Mouse (Mus musculus) hindbrain, embryonic 15.5 days (tissue): ENCODE results near the gene Il10ra. TPM values are rescaled to one million over a fixed set of nuclear protein-coding genes. Genes with fewer than 3 reads are reported as not detected.

Experiments
- ATAC-seq: fragments of 200-750 bp; cut with Nextera tagmentation; 2 replicates; pipeline ENCODE4 v1.8.0; 2017; ENCODE audit warnings: low read depth, moderate number of reproducible peaks, moderate TSS enrichment; ENCODE audit not compliant: low FRiP score
- H3K27ac ChIP-seq: fragments of 300-500 bp; sonication (generic); replicated peaks from 2 replicates; pipeline ENCODE4 v1.5.1; 2015; ENCODE audit warnings: mild to moderate bottlenecking, inconsistent platforms
- H3K27me3 ChIP-seq: fragments of 300-500 bp; sonication (generic); 2 replicates; pipeline ENCODE4 v1.6.1; 2015; ENCODE audit warnings: control low read depth, inconsistent platforms
- H3K36me3 ChIP-seq: fragments of 300-500 bp; sonication (generic); 2 replicates; pipeline ENCODE4 v1.6.1; 2015; ENCODE audit warnings: control low read depth, inconsistent platforms
- H3K4me1 ChIP-seq: fragments of 300-500 bp; sonication (generic); replicated peaks from 2 replicates; pipeline ENCODE4 v1.6.1; 2015; ENCODE audit warnings: control low read depth, inconsistent platforms
- H3K4me2 ChIP-seq: fragments of 300-500 bp; sonication (generic); 2 replicates; pipeline ENCODE4 v1.6.1; 2015; ENCODE audit warnings: moderate library complexity, mild to moderate bottlenecking, inconsistent platforms
- H3K4me3 ChIP-seq: fragments of 300-500 bp; sonication (generic); 2 replicates; pipeline ENCODE4 v1.5.1; 2015; ENCODE audit warnings: mild to moderate bottlenecking, inconsistent platforms
- H3K9ac ChIP-seq: fragments of 300-500 bp; sonication (generic); 2 replicates; pipeline ENCODE4 v1.6.1; 2015; ENCODE audit warnings: inconsistent platforms
- H3K9me3 ChIP-seq: fragments of 300-500 bp; sonication (generic); 2 replicates; pipeline ENCODE4 v1.6.1; 2016; ENCODE audit warnings: control low read depth, inconsistent platforms
- WGBS: fragments of 180-500 bp; shearing (Covaris S2); methylation state at CpG from one replicate; pipeline ENCODE4 v1.1.7; 2015; 5-methylcytosine and 5-hydroxymethylcytosine counted together
- polyA plus RNA-seq: library from polyadenylated mRNA; unstranded; fragments of >200 nt; fragmentation: Nextera tagmentation; extraction: Ambion mirVana; gene quantifications from 2 replicates; pipeline ENCODE4 v1.2.1, GENCODE M21; 2015

Il10ra gene
- polyA plus RNA-seq, 1 experiment from 2014 or later = 0.62 TPM

DNA sequence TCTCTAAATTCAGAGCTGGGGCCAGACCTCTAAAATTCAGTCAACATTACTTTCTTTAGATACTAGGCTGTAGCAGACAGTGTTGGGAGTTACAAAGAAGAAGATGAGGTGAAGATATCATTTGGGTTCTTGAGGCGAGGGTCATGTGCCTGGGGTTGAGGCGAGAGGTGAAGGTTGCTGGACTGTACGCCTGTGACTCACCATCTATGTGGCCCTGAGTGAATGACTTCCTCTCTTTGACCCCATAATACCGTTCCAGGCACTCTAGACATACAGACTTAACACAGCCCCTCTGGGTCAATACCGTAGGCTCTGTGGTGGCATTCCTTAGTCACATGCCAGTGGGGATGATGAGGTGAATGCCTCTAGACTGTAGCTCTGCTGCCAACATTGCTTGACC, 13.5 kb upstream of the Il10ra start:
- no peaks in the 10 kb centered on the region for H3K9me3 ChIP-seq
- no peak overlapping the region for H3K9ac ChIP-seq
- WGBS = 88% methylated on average over 5 of the region's 5 CpGs
- H3K4me2 ChIP-seq = no peak overlapping the region
- no peaks in the 10 kb centered on the region for H3K27me3 ChIP-seq
- H3K27ac ChIP-seq = no peak overlapping the region
- ATAC-seq = no peak
- H3K36me3 ChIP-seq = no peaks in the 10 kb centered on the region
- no peaks in the 10 kb centered on the region for H3K4me1 ChIP-seq
- H3K4me3 ChIP-seq = no peak overlapping the region

DNA sequence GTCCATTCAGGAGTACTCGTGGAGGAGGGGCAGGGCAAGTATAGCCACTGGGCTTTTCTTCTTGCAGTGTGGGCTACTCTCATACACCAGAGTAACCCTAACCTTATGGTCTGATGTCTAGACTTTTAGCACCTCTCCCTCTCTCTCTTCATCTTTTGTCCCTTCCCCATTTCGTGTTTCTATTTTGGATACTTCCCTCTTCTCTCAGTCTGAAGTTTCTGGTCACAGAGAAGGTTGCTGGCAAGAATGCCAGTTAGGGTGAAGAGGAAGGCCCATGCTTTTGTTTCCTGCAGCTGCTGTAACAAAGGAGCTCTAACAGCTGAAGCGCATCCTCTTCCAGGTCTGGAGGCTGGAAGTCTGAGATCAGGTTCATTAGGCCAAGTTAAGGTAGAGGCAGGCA, 11.9 kb upstream of the Il10ra start:
- no peaks in the 10 kb centered on the region for H3K36me3 ChIP-seq
- H3K4me1 ChIP-seq = no peaks in the 10 kb centered on the region
- no peak overlapping the region for H3K4me2 ChIP-seq
- H3K27me3 ChIP-seq = no peaks in the 10 kb centered on the region
- no peak overlapping the region for H3K27ac ChIP-seq
- WGBS = 73% methylated on average over 3 of the region's 3 CpGs
- no peaks in the 10 kb centered on the region for H3K9me3 ChIP-seq
- H3K4me3 ChIP-seq = no peak overlapping the region
- ATAC-seq = no peak
- no peak overlapping the region for H3K9ac ChIP-seq

DNA sequence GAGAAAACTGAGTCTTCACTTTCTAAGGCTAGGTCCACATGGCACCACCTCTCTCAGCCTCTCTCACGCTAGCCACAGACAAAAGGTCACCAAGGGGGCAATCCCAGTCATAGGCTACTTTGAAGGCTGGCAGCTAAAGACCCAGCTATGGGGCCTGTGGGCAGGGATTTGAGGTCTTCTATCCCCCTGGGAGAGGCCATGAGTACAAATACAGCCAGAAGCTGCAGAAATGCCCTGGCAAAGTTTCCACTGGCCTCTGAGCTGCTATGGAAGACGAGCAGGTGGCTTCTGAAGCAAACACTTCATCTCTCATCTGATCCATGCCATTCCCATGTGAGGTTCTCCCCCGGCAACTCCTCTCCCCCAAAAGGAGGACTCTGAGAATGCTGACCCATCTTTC, 11.1 kb upstream of the Il10ra start:
- 74% methylated on average over 3 of the region's 3 CpGs for WGBS
- ATAC-seq = no peak
- no peaks in the 10 kb centered on the region for H3K9me3 ChIP-seq

DNA sequence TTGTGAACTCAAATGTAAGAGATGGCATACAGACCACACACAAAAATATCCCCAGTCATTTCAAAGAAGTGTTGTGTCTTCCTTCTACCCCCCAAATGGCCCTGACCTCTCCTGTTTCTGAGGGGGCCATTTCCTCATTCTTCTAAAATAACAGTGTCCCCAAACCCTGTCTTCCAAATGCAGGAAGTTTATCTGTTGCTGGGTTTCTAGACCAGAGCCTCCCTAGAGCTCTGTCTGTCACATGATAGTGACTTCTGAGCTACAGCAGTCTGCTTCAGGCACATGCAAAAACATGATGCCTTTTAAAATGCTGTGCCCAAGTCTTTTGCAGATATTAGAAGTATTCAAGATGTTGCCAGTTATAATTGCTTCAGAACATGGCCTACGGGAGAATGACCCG, 5.7 kb upstream of the Il10ra start:
- Histone ChIP-seq H3K9me3 (no peaks in the 10 kb centered on the region), H3K4me1 (no peaks in the 10 kb centered on the region), H3K36me3 (no peaks in the 10 kb centered on the region), H3K27me3 (peaks cover 4% of the 10 kb centered on the region; the same call in 1 of the 2 replicates), H3K4me3 (no peak overlapping the region), H3K27ac (no peak overlapping the region), H3K4me2 (no peak overlapping the region), H3K9ac (no peak overlapping the region)
- ATAC-seq = no peak
- WGBS = 91% methylated on average over 2 of the region's 2 CpGs

More for the DNA sequence above, 11.1 kb upstream of the Il10ra start:
- H3K4me1 ChIP-seq = no peaks in the 10 kb centered on the region
- H3K9ac ChIP-seq = no peak overlapping the region
- no peaks in the 10 kb centered on the region for H3K36me3 ChIP-seq
- no peak overlapping the region for H3K4me2 ChIP-seq
- H3K4me3 ChIP-seq = no peak overlapping the region
- no peaks in the 10 kb centered on the region for H3K27me3 ChIP-seq
- no peak overlapping the region for H3K27ac ChIP-seq

DNA sequence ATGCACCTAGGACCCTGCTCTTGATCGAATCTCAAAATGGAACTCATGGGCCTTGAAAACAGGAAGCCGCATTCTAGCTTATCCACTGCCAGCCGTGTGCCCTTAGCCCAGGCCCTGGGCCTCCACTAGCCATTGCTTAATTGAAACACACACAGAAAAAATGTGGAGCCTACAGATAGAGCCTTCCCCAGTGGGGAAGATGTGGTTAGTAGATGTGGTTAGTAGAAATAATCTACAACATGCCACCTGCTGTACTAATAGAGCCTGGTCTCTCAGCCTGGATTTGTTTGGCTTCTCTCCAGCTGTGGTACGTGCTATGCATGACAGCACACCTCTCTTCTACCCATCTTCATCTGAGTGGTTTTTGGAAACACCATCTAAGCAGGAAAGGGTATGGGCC, 5.3 kb upstream of the Il10ra start:
- no peak overlapping the region for H3K27ac ChIP-seq
- H3K27me3 ChIP-seq = peaks cover 8% of the 10 kb centered on the region; the same call in 1 of the 2 replicates
- H3K9me3 ChIP-seq = no peaks in the 10 kb centered on the region
- no peaks in the 10 kb centered on the region for H3K36me3 ChIP-seq
- no peak overlapping the region for H3K9ac ChIP-seq
- 0 out of 2 replicates have a peak, but pooled peaks cover 2% of the 10 kb centered on the region for H3K4me1 ChIP-seq
- WGBS = 84% methylated on average over 4 of the region's 4 CpGs
- ATAC-seq = no peak
- no peak overlapping the region for H3K4me3 ChIP-seq
- H3K4me2 ChIP-seq = no peak overlapping the region

DNA sequence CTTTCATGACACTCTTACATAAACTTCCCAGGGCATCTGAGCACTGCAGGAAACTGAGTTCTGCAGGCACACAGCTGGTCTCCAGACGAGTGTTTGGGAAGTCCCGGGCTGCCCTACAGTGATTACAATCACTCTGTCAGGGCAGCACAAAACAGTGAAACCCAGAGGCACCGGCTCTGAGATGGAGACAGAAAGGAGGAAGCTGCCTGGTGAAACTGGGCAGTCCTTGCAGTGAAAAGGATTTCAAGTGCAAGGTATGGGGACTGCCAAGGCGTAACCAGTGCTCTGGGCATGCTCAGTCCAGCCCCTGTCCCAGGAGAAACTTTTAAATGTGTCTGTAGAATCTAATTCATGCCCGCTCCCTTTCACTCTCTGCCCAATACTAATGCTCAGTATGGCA, 3.3 kb upstream of the Il10ra start:
- Histone ChIP-seq H3K27ac (no peak overlapping the region), H3K9ac (no peak overlapping the region), H3K4me1 (peaks cover 10% of the 10 kb centered on the region; the same call in 1 of the 2 replicates), H3K4me3 (no peak overlapping the region), H3K36me3 (no peaks in the 10 kb centered on the region), H3K27me3 (peaks cover 23% of the 10 kb centered on the region), H3K4me2 (no peak overlapping the region), H3K9me3 (no peaks in the 10 kb centered on the region)
- no peak for ATAC-seq
- 55% methylated on average over 5 of the region's 5 CpGs for WGBS

DNA sequence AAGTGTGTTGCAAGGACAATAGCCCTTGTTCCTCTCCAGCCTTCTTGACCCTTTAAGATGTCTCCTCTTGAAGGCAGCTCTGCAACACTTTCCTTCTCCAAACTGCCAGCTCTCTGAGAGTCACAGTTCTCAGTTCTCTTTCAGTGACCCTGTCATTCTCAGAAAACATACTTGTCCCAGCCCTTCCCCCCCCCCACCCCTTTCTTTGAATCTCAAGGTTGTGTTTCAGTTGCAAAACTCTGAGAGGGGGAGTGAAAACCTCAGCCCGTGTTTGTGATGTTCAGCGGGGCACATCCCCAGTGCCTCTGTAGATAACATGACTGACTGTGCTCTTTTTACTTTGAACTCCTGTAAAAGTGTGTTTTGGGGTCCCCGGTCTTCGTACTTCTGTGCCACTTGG, 870 bp downstream of the Il10ra start:
- peaks cover 23% of the 10 kb centered on the region for H3K27me3 ChIP-seq
- no peak overlapping the region; the same call in 1 of the 2 replicates for H3K4me3 ChIP-seq
- H3K36me3 ChIP-seq = no peaks in the 10 kb centered on the region
- H3K4me2 ChIP-seq = no peak overlapping the region
- ATAC-seq = no peak
- H3K27ac ChIP-seq = no peak overlapping the region
- H3K9ac ChIP-seq = no peak overlapping the region
- H3K4me1 ChIP-seq = peaks cover 10% of the 10 kb centered on the region; the same call in 1 of the 2 replicates
- WGBS = 68% methylated on average over 4 of the region's 4 CpGs
- no peaks in the 10 kb centered on the region for H3K9me3 ChIP-seq

DNA sequence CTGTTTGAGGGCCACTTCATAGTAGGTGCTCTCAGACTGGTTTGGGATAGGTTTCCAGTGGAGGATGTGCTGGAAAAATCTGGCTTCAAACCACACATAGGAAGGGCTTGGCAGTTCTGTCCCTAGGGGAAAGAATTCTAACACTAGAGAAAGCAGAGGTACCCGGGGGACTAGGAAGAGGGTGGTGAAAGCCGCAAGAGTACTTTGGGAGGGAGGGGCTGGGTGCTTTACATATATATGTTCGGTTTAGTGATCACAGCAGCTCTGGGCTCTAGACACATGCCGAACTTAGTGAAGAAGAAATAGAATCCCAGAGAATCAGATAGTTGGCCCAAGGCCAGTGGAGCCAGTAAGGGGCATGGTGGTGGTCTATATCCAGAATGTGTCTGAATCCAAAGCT, 1.9 kb downstream of the Il10ra start:
- H3K9ac ChIP-seq = no peak overlapping the region
- no peak overlapping the region for H3K27ac ChIP-seq
- no peaks in the 10 kb centered on the region for H3K36me3 ChIP-seq
- H3K9me3 ChIP-seq = no peaks in the 10 kb centered on the region
- H3K4me1 ChIP-seq = peaks cover 10% of the 10 kb centered on the region; the same call in 1 of the 2 replicates
- H3K4me2 ChIP-seq = no peak overlapping the region
- H3K27me3 ChIP-seq = peaks cover 23% of the 10 kb centered on the region
- ATAC-seq = no peak
- WGBS = 90% methylated on average over 4 of the region's 4 CpGs
- no peak overlapping the region for H3K4me3 ChIP-seq

DNA sequence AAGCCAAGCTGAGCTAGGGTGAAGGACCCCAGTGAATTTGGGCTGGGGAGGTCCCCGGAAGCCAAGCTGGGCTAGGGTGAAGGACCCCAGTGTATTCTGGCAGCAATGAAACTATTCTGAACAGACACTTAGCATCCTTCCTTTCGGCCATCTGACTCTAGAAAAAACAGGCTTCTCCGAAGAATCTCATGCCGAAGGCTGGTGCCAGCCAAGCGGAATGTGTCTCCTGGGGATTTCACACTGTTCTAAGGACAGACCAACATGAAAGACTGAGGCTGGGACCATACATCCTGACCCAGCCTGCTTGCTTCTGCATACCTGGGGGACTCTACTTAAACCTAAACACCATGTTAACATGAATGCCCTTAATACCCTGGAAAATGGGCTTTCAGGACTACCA, 7.1 kb downstream of the Il10ra start:
- no peak overlapping the region for H3K9ac ChIP-seq
- H3K4me3 ChIP-seq = no peak overlapping the region
- 69% methylated on average over 5 of the region's 5 CpGs for WGBS
- no peaks in the 10 kb centered on the region for H3K4me1 ChIP-seq
- no peaks in the 10 kb centered on the region for H3K36me3 ChIP-seq
- no peaks in the 10 kb centered on the region for H3K27me3 ChIP-seq
- no peak overlapping the region for H3K27ac ChIP-seq
- no peak overlapping the region for H3K4me2 ChIP-seq
- no peaks in the 10 kb centered on the region for H3K9me3 ChIP-seq
- ATAC-seq = no peak

DNA sequence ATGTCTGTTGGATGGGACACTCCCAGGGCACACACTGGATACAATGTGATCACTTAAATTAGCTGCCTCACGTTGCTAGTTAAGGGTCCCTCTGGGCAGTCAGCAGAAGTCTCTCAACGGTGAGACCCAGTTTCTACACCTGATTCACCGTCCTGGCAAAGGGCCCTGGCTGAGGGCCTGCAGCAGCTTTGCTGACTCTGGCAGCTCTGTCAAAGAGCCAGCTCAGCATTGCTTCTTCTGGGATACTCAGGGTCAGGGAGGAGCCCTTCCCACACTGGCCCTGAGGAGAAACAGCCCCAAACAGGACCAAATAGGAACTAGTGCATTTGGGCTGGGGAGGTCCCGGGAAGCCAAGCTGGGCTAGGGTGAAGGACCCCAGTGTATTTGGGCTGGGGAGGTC, 7.5 kb downstream of the Il10ra start:
- no peaks in the 10 kb centered on the region for H3K4me1 ChIP-seq
- no peaks in the 10 kb centered on the region for H3K27me3 ChIP-seq
- no peak for ATAC-seq
- H3K4me3 ChIP-seq = no peak overlapping the region
- no peak overlapping the region for H3K27ac ChIP-seq
- H3K9ac ChIP-seq = no peak overlapping the region
- H3K36me3 ChIP-seq = no peaks in the 10 kb centered on the region
- H3K4me2 ChIP-seq = no peak overlapping the region
- no peaks in the 10 kb centered on the region for H3K9me3 ChIP-seq
- 56% methylated on average over 4 of the region's 4 CpGs for WGBS

DNA sequence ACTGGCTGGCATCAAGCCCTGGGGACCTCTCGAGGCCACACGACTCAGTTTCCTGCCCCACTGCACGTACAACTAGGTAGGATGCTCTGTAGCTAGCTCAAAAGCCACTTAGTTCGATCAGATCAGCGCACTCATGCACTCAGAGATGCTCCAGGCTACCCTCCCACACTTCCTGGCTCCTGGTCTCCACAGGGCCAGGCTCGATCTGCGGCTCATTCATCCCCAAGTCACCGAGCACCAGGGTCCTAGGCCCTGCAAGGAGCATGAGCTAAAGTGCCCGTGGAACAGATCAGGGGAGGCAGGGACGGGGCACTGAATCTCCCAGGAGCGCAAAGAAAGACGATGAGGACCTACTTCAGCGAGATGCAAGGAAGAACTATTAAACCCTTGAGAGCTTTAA, 9.9 kb downstream of the Il10ra start:
- no peak overlapping the region for H3K4me2 ChIP-seq
- no peaks in the 10 kb centered on the region for H3K4me1 ChIP-seq
- H3K27me3 ChIP-seq = no peaks in the 10 kb centered on the region
- WGBS = 88% methylated on average over 13 of the region's 13 CpGs
- ATAC-seq = no peak
- no peaks in the 10 kb centered on the region for H3K36me3 ChIP-seq
- H3K9ac ChIP-seq = no peak overlapping the region
- H3K4me3 ChIP-seq = no peak overlapping the region
- no peak overlapping the region for H3K27ac ChIP-seq
- no peaks in the 10 kb centered on the region for H3K9me3 ChIP-seq

DNA sequence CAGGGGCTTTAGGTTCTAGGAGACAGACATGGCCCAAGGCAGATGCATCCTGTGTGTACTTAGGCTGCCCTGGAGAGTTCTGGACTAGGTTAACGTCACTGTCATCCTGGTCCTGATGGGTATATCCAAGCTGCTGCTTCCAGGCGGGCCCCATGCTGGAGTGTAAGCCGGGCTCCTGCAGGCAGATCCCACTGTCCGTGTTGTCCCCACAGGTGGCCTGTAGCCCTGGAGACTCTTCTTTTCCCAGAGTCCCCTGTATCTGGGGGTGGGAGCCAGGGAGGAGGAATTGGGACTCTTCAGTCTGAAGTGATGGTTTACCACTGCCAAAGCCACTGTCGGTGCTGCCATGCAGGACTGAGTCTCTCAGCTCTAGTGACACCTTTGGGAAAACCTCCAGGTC, 13.0 kb downstream of the Il10ra start:
- H3K27ac ChIP-seq = no peak overlapping the region
- H3K36me3 ChIP-seq = no peaks in the 10 kb centered on the region
- H3K27me3 ChIP-seq = no peaks in the 10 kb centered on the region
- ATAC-seq = no peak
- no peak overlapping the region for H3K4me3 ChIP-seq
- no peaks in the 10 kb centered on the region for H3K4me1 ChIP-seq
- H3K4me2 ChIP-seq = no peak overlapping the region
- no peaks in the 10 kb centered on the region for H3K9me3 ChIP-seq
- 83% methylated on average over 5 of the region's 5 CpGs for WGBS
- no peak overlapping the region for H3K9ac ChIP-seq

DNA sequence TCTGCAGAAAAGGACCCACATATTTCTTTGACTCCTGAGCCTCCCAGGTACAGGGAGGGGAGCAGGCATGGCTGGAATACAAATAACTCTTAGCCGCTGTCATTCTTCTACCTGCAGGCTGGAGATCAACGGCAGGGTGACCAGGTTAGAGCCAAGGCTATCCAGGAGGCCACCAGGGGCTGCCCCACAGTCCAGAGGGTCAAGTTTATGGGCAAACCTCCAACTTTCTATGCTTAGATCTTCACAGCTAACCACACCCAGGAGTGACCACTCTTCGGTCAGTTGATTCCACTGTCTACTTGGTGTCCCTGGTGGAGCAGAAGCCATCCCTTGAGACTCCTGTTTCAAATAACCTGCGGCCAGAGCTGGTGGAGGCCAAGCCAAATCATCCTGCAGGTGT, 13.5 kb downstream of the Il10ra start:
- Histone ChIP-seq H3K36me3 (no peaks in the 10 kb centered on the region), H3K4me3 (no peak overlapping the region), H3K27ac (no peak overlapping the region), H3K9ac (no peak overlapping the region), H3K4me1 (no peaks in the 10 kb centered on the region), H3K9me3 (no peaks in the 10 kb centered on the region), H3K27me3 (no peaks in the 10 kb centered on the region), H3K4me2 (no peak overlapping the region)
- no peak for ATAC-seq
- 98% methylated on average over 4 of the region's 4 CpGs for WGBS
